20 mouse cellular contexts compared by ENCODE assay signal in the genomic region with DNA sequence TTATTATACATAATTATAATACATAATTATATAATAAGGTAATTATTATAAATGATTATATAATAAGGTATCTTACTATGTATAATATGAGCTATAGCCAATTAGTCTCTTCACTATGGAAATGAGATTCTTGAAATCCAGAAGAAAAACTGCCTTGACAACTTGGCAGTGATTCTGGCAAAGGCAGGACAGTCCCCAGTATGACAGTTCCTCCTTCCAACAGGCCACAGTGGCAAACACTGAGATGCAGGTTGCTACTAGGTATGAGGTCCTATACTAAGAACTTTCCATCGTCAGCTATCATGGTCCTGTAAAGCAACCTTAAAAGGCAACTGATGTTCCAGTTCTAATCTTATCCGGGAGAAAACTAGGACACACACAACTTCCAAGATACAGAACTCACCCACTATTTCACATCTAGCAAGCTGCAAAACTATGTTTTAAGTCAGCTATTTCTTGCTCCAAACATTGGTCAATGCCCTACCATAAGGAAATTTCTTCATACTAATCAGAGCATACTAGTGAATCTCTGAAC.
"Had no signal": no experiment of that assay in that cellular context is flagged by ENCODE, and none has a peak within 500 bp of the region (broad histone marks: within the 10 kb centered on the region; RNA-seq: fewer than 3 reads in every experiment).

No protein-coding gene starts in this region.

- H3K4me1 ChIP-seq: kidney, embryonic 15.5 days; limb, embryonic 12.5 days; limb, embryonic 15.5 days; midbrain, embryonic 12.5 days; midbrain, embryonic 15.5 days; neural tube, embryonic 13.5 days; stomach, embryonic 15.5 days had no signal

- H3K9me3 ChIP-seq: kidney, embryonic 15.5 days; limb, embryonic 12.5 days; limb, embryonic 15.5 days; midbrain, embryonic 12.5 days; midbrain, embryonic 15.5 days; neural tube, embryonic 13.5 days; stomach, embryonic 15.5 days had no signal

- H3K27ac ChIP-seq: kidney, embryonic 15.5 days; limb, embryonic 12.5 days; limb, embryonic 15.5 days; liver, embryonic 14.5 days; macrophage; midbrain, embryonic 12.5 days; midbrain, embryonic 15.5 days; neural tube, embryonic 13.5 days; stomach, embryonic 15.5 days had no signal

- H3K36me3 ChIP-seq: kidney, embryonic 15.5 days; limb, embryonic 12.5 days; limb, embryonic 15.5 days; midbrain, embryonic 12.5 days; midbrain, embryonic 15.5 days; neural tube, embryonic 13.5 days; stomach, embryonic 15.5 days had no signal

- H3K4me3 ChIP-seq: kidney, embryonic 15.5 days; limb, embryonic 12.5 days; limb, embryonic 15.5 days; midbrain, embryonic 12.5 days; midbrain, embryonic 15.5 days; neural tube, embryonic 13.5 days; stomach, embryonic 15.5 days had no signal

- H3K27me3 ChIP-seq: kidney, embryonic 15.5 days; limb, embryonic 15.5 days; midbrain, embryonic 12.5 days; midbrain, embryonic 15.5 days; neural tube, embryonic 13.5 days; stomach, embryonic 15.5 days had no signal

- DNase-seq: kidney, adult 11 months; kidney, adult 8-10 months; kidney, postnatal 10 days; kidney, postnatal 36 days; layer of hippocampus, postnatal 36 days; liver, postnatal 0 days; lung, embryonic 14.5 days; right cerebral cortex, postnatal 14 days; spleen, adult 18-20 months; thymus, adult 18-20 months; thymus, postnatal 36 days had no signal
